ENCODE assay signal across 9 mouse cellular contexts in genomic region chr8:110629245-110630063, GRCm38 (mm10). TPM values are rescaled to one million over a fixed set of nuclear protein-coding genes. Genes with fewer than 3 reads are reported as not detected.
A peak's percentile ranks its signal among the peaks of the same experiment; 100 is the strongest.
DNase-seq lines count a peak whose midpoint lies in the region; ATAC-seq and TF ChIP-seq lines count a peak whose summit lies in the region.
"Had no signal": no experiment of that assay in that cellular context is flagged by ENCODE, and none has a peak within 500 bp of the region (broad histone marks: within the 10 kb centered on the region; RNA-seq: fewer than 3 reads in every experiment).

No protein-coding gene starts in this region.

- no peak for TF ChIP-seq POLR2A in CH12.LX (IDR thresholded peaks at IDR 0.05; ENCODE audit: low read depth, low read length)

- H3K36me3 ChIP-seq in hindbrain, embryonic 10.5 days, result peaks cover 28% of the 10 kb centered on the region
- peaks cover 28% of the 10 kb centered on the region for H3K36me3 ChIP-seq in hindbrain, embryonic 13.5 days
- peaks cover 32 to 76% of the 10 kb centered on the region in 2 experiments for H3K36me3 ChIP-seq in CH12.LX (replicated peaks in 1 of 2; ENCODE audit: control insufficient read depth in 1 of 2, insufficient read depth in 1 of 2, low read length in 1 of 2)
- H3K36me3 ChIP-seq in embryonic facial prominence, embryonic 13.5 days, result peaks cover 25% of the 10 kb centered on the region

- no peak overlapping the region for H3K4me3 ChIP-seq in hindbrain, embryonic 10.5 days
- H3K4me3 ChIP-seq in hindbrain, embryonic 13.5 days, result no peak overlapping the region
- H3K4me3 ChIP-seq in CH12.LX (replicated peaks in 1 of 3; ENCODE audit: low read depth in 2 of 3, low read length in 2 of 3, poor library complexity in 1 of 3), result no peak overlapping the region
- no peak overlapping the region for H3K4me3 ChIP-seq in embryonic facial prominence, embryonic 13.5 days
- H3K4me3 ChIP-seq: lung, embryonic 15.5 days had no signal

- no peaks in the 10 kb centered on the region for H3K9me3 ChIP-seq in hindbrain, embryonic 10.5 days
- H3K9me3 ChIP-seq in hindbrain, embryonic 13.5 days, result no peaks in the 10 kb centered on the region
- no peaks in the 10 kb centered on the region for H3K9me3 ChIP-seq in CH12.LX (replicated peaks; ENCODE audit: low read length)
- no peaks in the 10 kb centered on the region for H3K9me3 ChIP-seq in embryonic facial prominence, embryonic 13.5 days
- H3K9me3 ChIP-seq: lung, embryonic 15.5 days had no signal

- no peaks in the 10 kb centered on the region for H3K4me1 ChIP-seq in hindbrain, embryonic 10.5 days (replicated peaks)
- peaks cover 3% of the 10 kb centered on the region for H3K4me1 ChIP-seq in hindbrain, embryonic 13.5 days (replicated peaks)
- peaks cover 2 to 24% of the 10 kb centered on the region in 2 experiments; a peak in 3 of 4 replicates for H3K4me1 ChIP-seq in CH12.LX (ENCODE audit: control insufficient read depth in 1 of 2, insufficient read depth in 2 of 2)
- peaks cover 21% of the 10 kb centered on the region for H3K4me1 ChIP-seq in embryonic facial prominence, embryonic 13.5 days

- H3K27ac ChIP-seq in hindbrain, embryonic 10.5 days, result no peak overlapping the region
- H3K27ac ChIP-seq in hindbrain, embryonic 13.5 days, result no peak overlapping the region
- H3K27ac ChIP-seq in CH12.LX (ENCODE audit: insufficient read depth, low read depth), result no peak overlapping the region
- peak overlapping the region; percentile 60; the same call in 1 of the 2 replicates for H3K27ac ChIP-seq in embryonic facial prominence, embryonic 13.5 days
- H3K27ac ChIP-seq: lung, embryonic 15.5 days had no signal

- no peak overlapping the region for H3K9ac ChIP-seq in hindbrain, embryonic 13.5 days
- H3K9ac ChIP-seq in CH12.LX (ENCODE audit: insufficient read depth, low read depth), result no peak overlapping the region
- H3K9ac ChIP-seq in embryonic facial prominence, embryonic 13.5 days, result no peak overlapping the region
- H3K9ac ChIP-seq: lung, embryonic 15.5 days had no signal

- TF ChIP-seq RAD21 in CH12.LX (IDR thresholded peaks at IDR 0.05; ENCODE audit: low read depth, low read length), result peak; percentile 40

- in situ Hi-C loops in CH12.LX (cut with MboI; ENCODE audit: low pct_ligation_motif_present, low pct_unique_long_range_greater_than_20kb, low sequenced_read_pairs), result loop anchor here (25.0 kb wide), 2 partner anchors 208 to 458 kb away; partner anchors contain the start of genes Clec18a, Cog4, Pdpr and Sf3b3

- no peaks in the 10 kb centered on the region for H3K27me3 ChIP-seq in hindbrain, embryonic 10.5 days (ENCODE audit: insufficient read depth, poor library complexity, severe bottlenecking)
- H3K27me3 ChIP-seq in hindbrain, embryonic 13.5 days, result no peaks in the 10 kb centered on the region
- H3K27me3 ChIP-seq in CH12.LX (replicated peaks), result no peaks in the 10 kb centered on the region
- no peaks in the 10 kb centered on the region for H3K27me3 ChIP-seq in embryonic facial prominence, embryonic 13.5 days
- H3K27me3 ChIP-seq: lung, embryonic 15.5 days had no signal

- peak; percentile 64 to 71 for TF ChIP-seq CTCF in CH12.LX (conservative IDR thresholded peaks at IDR 0.05 in 1 of 2, IDR thresholded peaks at IDR 0.05 in 1 of 2; ENCODE audit: low read depth in 2 of 2, low read length in 2 of 2)

- TF ChIP-seq EP300 in CH12.LX (IDR thresholded peaks at IDR 0.05; ENCODE audit: low read length), result no peak

- no peak overlapping the region for H3K4me2 ChIP-seq in hindbrain, embryonic 13.5 days
- H3K4me2 ChIP-seq in CH12.LX (ENCODE audit: insufficient read depth, low read depth, poor library complexity, severe bottlenecking), result no peak overlapping the region
- H3K4me2 ChIP-seq in embryonic facial prominence, embryonic 13.5 days, result no peak overlapping the region
- H3K4me2 ChIP-seq: lung, embryonic 15.5 days had no signal

- peaks cover 33% of the 10 kb centered on the region for H3K79me2 ChIP-seq in CH12.LX (replicated peaks; ENCODE audit: control insufficient read depth, extremely low read depth, insufficient read depth, poor library complexity, severe bottlenecking)

- DNase-seq in hindbrain, embryonic 10.5 days (ENCODE audit: low spot score), result peak; percentile 53
- DNase-seq in CH12.LX (ENCODE audit: extremely low read depth), result peak; percentile 66
- peak; percentile 80 to 85 for DNase-seq in adrenal gland, postnatal 36 days
- peak; percentile 52 for DNase-seq in layer of hippocampus, adult 9-11 months
- peak; percentile 46 for DNase-seq in thymus, postnatal 25 days

- no peak for ATAC-seq in hindbrain, embryonic 13.5 days (ENCODE audit: low FRiP score)
- no peak for ATAC-seq in embryonic facial prominence, embryonic 13.5 days (ENCODE audit: insufficient number of reproducible peaks, insufficient read depth, low FRiP score, low TSS enrichment, low read depth)
- peak; percentile 77 for ATAC-seq in megakaryocyte progenitor cell, adult 5-6 weeks (replicated peaks; ENCODE audit: poor library complexity)

- dilution Hi-C loops in CH12.LX (cut with MboI; ENCODE audit: extremely low pct_ligation_motif_present, extremely low pct_unique_long_range_greater_than_20kb, low sequenced_read_pairs), result no loop called here

- WGBS in hindbrain, embryonic 10.5 days, result 69% methylated on average over 9 of the region's 9 CpGs
- WGBS in hindbrain, embryonic 13.5 days, result 70% methylated on average over 9 of the region's 9 CpGs
- 65% methylated on average over 9 of the region's 9 CpGs for WGBS in embryonic facial prominence, embryonic 13.5 days

TF ChIP-seq in CH12.LX, 34 proteins besides CTCF, POLR2A, EP300 and RAD21:
- TF ChIP-seq ZMIZ1 (IDR thresholded peaks at IDR 0.05; ENCODE audit: low read depth, low read length) (no peak), MYC (IDR thresholded peaks at IDR 0.05; ENCODE audit: low read depth, low read length) (no peak)

RNA-seq across cellular contexts. Expression of gene Vac14, which starts 11.1 kb away (rescaled TPM):
- 28.0 and 31.9 TPM in 2 replicates for polyA plus RNA-seq in hindbrain, embryonic 10.5 days (2016; fragmentation: Nextera tagmentation; extraction: Ambion mirVana)
- 23.7 and 24.9 TPM in 2 replicates for polyA plus RNA-seq in hindbrain, embryonic 13.5 days (2015; fragmentation: Nextera tagmentation; extraction: Ambion mirVana)
- 28.2 and 33.8 TPM in 2 replicates for total RNA-seq in CH12.LX (2012; rRNA removed)
- 20.0 and 20.9 TPM in 2 replicates for total RNA-seq in CH12.LX (2014; rRNA removed)
- 69.2 and 73.8 TPM in 2 replicates for polyA plus RNA-seq in CH12.LX (2012; ENCODE audit: insufficient read length, low read depth)
- 10 to 100 TPM; 27.3 to 30.3 TPM for total RNA-seq in adrenal gland, postnatal 36 days (2021)
- 15.1 and 19.8 TPM in 2 replicates for polyA plus RNA-seq in embryonic facial prominence, embryonic 13.5 days (2015; fragmentation: Nextera tagmentation; extraction: Ambion mirVana)
- 33.2 and 38.1 TPM in 2 replicates for total RNA-seq in megakaryocyte progenitor cell, adult 5-6 weeks (2015)
- 24.9 and 26.2 TPM in 2 replicates for total RNA-seq in megakaryocyte progenitor cell, adult 5-6 weeks (2017)
